Mouse (Mus musculus) lung, adult 2 months (tissue): ENCODE results near the gene Atg7. TPM values are rescaled to one million over a fixed set of nuclear protein-coding genes. Genes with fewer than 3 reads are reported as not detected.

Experiments
- DNase-seq: peaks from one replicate; pipeline ENCODE4 v3.0.0; 2022
- H3K4me1 ChIP-seq: fragments of 200-500 bp; 2 replicates; pipeline ENCODE4 v1.6.1; 2011; ENCODE audit warnings: low read length; ENCODE audit not compliant: control insufficient read depth, insufficient read depth
- H3K4me3 ChIP-seq: fragments of 200-500 bp; replicated peaks from 2 replicates; pipeline ENCODE3; 2011; ENCODE audit warnings: low read depth, mild to moderate bottlenecking, control low read depth, low read length; ENCODE audit errors: extremely low read depth
- CTCF ChIP-seq: fragments of 200-500 bp; IDR thresholded peaks from 2 replicates; pipeline ENCODE4 v1.5.1; 2011; ENCODE audit warnings: mild to moderate bottlenecking, low read length, control low read depth; ENCODE audit not compliant: insufficient read depth
- POLR2A ChIP-seq: fragments of 200-500 bp; IDR thresholded peaks from 2 replicates; pipeline ENCODE4 v1.6.1; 2011; ENCODE audit warnings: low read depth, mild to moderate bottlenecking, control low read depth, low read length, borderline replicate concordance; ENCODE audit errors: extremely low read depth
- WGBS: fragments of 180-500 bp; shearing (Covaris S2); methylation state at CpG from one replicate; pipeline ENCODE4 v1.1.7; 2018; 5-methylcytosine and 5-hydroxymethylcytosine counted together
- polyA plus RNA-seq: library from polyadenylated mRNA; depleted of rRNA; stranded (reverse); fragments of >200 nt; gene quantifications from 2 replicates; pipeline ENCODE4 v1.2.3, GENCODE M21; 2012

Atg7 gene
- polyA plus RNA-seq, 1 experiment, result 28.9 TPM

DNA sequence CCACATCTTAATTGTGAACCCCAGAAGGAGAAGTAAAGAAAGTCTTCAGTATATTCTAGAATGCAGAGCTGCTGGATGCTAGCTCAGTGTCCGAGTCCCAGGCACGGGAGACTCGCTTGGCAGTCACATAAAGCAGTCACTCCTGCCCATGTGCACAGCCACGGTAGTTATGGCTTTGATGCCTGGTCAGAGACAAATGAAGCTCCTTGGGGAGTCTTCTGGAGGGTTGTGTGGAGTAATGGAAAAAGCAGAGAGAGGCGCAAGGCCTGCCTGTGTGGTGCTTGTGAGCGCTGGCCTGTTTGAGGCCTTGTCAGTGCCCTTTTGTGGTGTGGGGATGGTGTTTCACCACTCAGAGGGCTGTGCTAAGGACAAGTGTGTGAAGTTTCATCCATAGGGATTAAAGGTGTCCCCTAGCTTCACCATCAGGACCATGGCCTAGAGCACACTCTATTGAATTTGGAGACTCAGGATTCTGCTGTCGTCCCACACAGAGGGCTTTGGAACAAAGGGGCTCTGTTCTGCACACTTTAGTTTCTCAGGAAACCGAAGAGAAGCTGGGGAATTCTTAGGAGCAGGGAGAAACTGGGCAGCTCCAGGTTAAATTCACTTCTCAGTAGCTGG is 161.1 kb downstream of the Atg7 start:
- peaks cover 2% of the 10 kb centered on the region; the same call in 1 of the 2 replicates for H3K4me1 ChIP-seq
- DNase-seq, result no peak
- 87% methylated on average over 8 of the region's 8 CpGs for WGBS
- TF ChIP-seq POLR2A (no peak), CTCF (no peak)
- no peak overlapping the region for H3K4me3 ChIP-seq

- WGBS, result 76% methylated on average over 1 of the region's 1 CpGs
- TF ChIP-seq POLR2A, result no peak
- no peak for TF ChIP-seq CTCF
- DNase-seq, result no peak
- peaks cover 2% of the 10 kb centered on the region; the same call in 1 of the 2 replicates for H3K4me1 ChIP-seq
- H3K4me3 ChIP-seq, result no peak overlapping the region
Measured at GRCm38 (mm10) chr6:114804866-114805265, 162.0 kb downstream of the Atg7 start.

- no peak for DNase-seq
- 89% methylated on average over 4 of the region's 4 CpGs for WGBS
- TF ChIP-seq POLR2A, result no peak
- TF ChIP-seq CTCF, result no peak
- Histone ChIP-seq H3K4me3 (no peak overlapping the region), H3K4me1 (peaks cover 2% of the 10 kb centered on the region; the same call in 1 of the 2 replicates)
Measured at GRCm38 (mm10) chr6:114805927-114806326, 163.0 kb downstream of the Atg7 start.

DNA sequence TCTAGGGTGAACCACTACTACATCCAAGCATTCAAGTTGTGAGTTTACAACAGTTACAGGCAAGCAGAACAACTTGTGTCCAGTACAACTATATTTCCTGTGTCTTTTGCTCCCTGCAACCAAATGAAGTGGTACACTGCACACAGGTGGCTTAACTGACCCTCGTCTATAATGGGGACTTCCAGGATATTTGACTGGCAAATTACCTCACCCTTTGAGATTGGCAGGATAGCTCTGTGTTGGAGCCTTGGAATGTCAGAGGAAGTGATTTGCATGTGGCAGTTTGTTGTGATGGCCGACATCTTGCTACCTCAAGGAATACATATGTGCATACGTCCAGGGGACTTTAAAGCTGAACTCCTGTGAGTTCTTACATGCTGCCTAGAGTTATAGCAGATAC is 164.6 kb downstream of the Atg7 start:
- Histone ChIP-seq H3K4me3 (no peak overlapping the region), H3K4me1 (peaks cover 2% of the 10 kb centered on the region; the same call in 1 of the 2 replicates)
- TF ChIP-seq CTCF, result no peak
- TF ChIP-seq POLR2A, result no peak
- 85% methylated on average over 3 of the region's 3 CpGs for whole genome bisulfite sequencing
- no peak for DNase-seq

DNA sequence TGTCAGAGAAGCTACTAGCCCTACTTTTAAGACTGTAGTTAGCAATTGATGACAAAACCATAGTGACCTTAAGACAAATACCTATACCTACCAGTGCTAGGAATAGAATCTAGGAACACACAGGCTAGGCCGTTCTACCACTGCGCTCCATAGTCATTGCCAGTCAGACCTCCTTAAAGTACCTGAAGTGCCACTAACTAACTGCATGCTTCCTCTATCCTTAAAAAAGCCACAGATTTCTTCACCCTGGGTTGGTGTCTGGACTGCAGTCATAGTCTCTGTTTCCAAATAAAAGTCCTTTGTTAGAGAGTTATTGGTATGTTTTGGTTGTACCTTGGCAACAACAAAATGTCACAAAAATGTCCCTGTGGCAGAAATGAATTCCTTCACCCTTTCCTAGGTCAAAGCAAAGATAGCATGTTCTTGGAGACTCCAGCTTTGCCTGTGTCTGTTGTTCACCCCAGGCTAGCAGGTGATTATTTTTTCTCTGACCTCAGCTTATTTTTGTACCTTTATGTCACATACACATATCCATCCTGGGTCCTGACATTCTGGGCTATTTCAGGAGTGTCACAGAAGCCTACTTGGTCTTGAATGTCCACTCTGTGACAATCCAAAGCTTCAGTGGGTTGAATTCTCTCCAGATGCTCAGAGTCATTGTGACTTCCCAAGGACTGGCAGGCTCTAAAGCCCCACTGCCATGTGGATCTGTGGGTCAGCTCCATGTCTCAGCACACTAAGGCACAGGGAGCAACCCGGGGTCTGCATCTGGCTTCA is 165.9 kb downstream of the Atg7 start:
- no peak for TF ChIP-seq CTCF
- no peak for TF ChIP-seq POLR2A
- DNase-seq, result no peak

GRCm38 (mm10) chr6:114809431-114809811 is 166.5 kb downstream of the Atg7 start:
- TF ChIP-seq CTCF (no peak), POLR2A (no peak)
- no peak for DNase-seq
- WGBS, result 58% methylated on average over 1 of the region's 1 CpGs
- Histone ChIP-seq H3K4me3 (no peak overlapping the region), H3K4me1 (peaks cover 2% of the 10 kb centered on the region; the same call in 1 of the 2 replicates)

More for the DNA sequence above, 165.9 kb downstream of the Atg7 start:
- Histone ChIP-seq H3K4me3 (no peak overlapping the region), H3K4me1 (peaks cover 2% of the 10 kb centered on the region; the same call in 1 of the 2 replicates)
- 78% methylated on average over 3 of the region's 3 CpGs for WGBS

DNA sequence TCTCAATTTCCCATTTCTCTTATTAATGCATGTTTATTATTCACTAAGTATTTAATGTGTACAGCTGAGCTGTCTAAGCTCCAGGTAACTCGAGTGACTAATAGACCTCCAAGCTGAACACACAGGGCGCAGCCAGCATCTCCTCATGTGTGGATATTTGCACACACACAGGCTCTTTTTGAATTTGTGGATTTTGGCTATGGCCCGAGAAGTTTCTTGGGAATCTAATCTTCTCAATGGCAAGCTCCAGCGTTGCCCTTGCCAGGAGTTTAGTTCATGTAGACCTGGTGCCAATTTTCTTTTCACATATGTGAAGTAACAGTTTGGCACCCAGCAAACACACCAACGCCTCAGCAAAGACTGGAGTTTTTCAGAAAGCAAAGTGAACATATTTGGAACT is 169.4 kb downstream of the Atg7 start:
- Histone ChIP-seq H3K4me3 (no peak overlapping the region), H3K4me1 (peaks cover 2% of the 10 kb centered on the region; the same call in 1 of the 2 replicates)
- 58% methylated on average over 5 of the region's 5 CpGs for WGBS
- no peak for DNase-seq
- TF ChIP-seq CTCF (no peak), POLR2A (no peak)

DNA sequence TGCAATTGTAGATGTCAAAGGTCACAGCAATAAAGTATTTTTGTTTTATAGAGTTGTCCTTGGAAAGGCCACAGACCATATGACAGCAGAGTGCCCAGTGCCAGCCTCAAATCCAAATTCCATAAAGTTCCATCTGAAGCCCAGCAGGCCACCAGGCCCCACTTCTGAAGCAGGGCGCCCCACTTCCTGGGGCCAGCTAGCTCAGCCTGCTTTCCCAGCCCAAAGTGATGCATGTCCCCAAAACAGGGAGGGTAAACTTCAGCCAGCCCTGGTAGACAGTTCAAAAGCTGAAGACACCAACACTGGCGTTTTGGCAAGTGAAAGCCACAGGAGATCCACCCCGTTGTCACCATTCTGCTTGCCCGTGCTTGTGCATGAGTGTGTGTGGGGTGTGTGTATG is 169.9 kb downstream of the Atg7 start:
- 84% methylated on average over 4 of the region's 4 CpGs for WGBS
- H3K4me1 ChIP-seq, result peaks cover 2% of the 10 kb centered on the region; the same call in 1 of the 2 replicates
- H3K4me3 ChIP-seq, result no peak overlapping the region
- DNase-seq, result no peak
- no peak for TF ChIP-seq CTCF

DNA sequence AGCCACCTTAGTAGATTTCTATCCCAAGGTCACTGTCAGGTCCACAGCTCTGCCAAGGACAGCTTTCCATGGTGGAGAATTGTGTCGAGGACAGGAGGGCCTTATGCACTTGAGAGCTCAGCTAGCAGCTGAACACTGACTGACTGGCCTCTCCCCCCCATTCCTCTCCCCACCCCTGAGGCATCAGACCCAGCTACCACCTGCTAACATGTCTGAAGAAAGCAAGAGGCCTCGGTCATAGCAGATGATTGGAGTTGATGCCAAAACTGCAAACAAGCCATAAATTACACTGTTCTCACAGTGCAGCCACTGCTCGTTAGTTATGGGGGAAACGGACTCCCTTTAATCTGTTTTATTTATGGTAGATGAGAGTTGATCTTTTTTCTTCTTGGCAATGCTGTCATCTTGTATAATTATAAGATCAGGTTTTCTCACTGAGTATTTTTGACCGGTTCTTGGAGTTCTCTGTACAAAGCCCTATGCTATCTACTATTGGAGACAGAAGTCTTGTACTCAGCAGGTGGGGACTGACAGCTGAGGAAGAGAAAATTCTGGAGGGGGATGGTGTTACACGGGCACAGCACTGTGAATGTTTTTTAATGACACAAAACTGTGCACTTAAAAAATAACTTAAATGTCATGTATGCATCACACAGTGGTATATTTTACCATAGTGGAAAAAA is 171.4 kb downstream of the Atg7 start:
- Histone ChIP-seq H3K4me3 (no peak overlapping the region), H3K4me1 (0 out of 2 replicates have a peak, but pooled peaks cover 3% of the 10 kb centered on the region)
- DNase-seq, result no peak
- 84% methylated on average over 6 of the region's 6 CpGs for whole genome bisulfite sequencing
- no peak for TF ChIP-seq CTCF
- TF ChIP-seq POLR2A, result no peak
